Mouse (Mus musculus): ENCODE measurements around the gene Pth2. TPM values are rescaled to one million over a fixed set of nuclear protein-coding genes. Genes with fewer than 3 reads are reported as not detected.

The Pth2 gene
- total and polyA plus RNA-seq, 3 experiments, result not detected

GRCm38 (mm10) chr7:45154993-45155514 is 25.7 kb upstream of the Pth2 start (continued):
- TF ChIP-seq MXI1 (IDR thresholded peaks at IDR 0.05; ENCODE audit: low read depth, low read length) (no peak; the same call in 1 of the 2 replicates), E2F4 (IDR thresholded peaks at IDR 0.05; ENCODE audit: borderline replicate concordance, low read depth, low read length) (no peak), RCOR1 (IDR thresholded peaks at IDR 0.05; ENCODE audit: low read depth, low read length) (no peak)

- DNase-seq (ENCODE audit: low read depth, low spot score), result peak; percentile 94
- TF ChIP-seq ETS1 (IDR thresholded peaks at IDR 0.05; ENCODE audit: low read depth, low read length) (no peak), HCFC1 (IDR thresholded peaks at IDR 0.05; ENCODE audit: low read depth, low read length) (peak; percentile 77), ELF1 (IDR thresholded peaks at IDR 0.05; ENCODE audit: low read depth, low read length) (peak; percentile 48; the same call in 1 of the 2 replicates), NELFE (IDR thresholded peaks at IDR 0.05; ENCODE audit: low read depth, low read length) (peak; percentile 66), ZNF384 (IDR thresholded peaks at IDR 0.05; ENCODE audit: low read depth, low read length) (no peak), SIN3A (IDR thresholded peaks at IDR 0.05; ENCODE audit: low read length) (peak; percentile 46; the same call in 1 of the 2 replicates), USF1 (IDR thresholded peaks at IDR 0.05; ENCODE audit: low read depth, low read length) (0 out of 2 replicates have a peak, but pooled peaks have one; percentile 30), TBP (IDR thresholded peaks at IDR 0.05; ENCODE audit: low read depth, low read length) (peak; percentile 93), POLR2AphosphoS2 (IDR thresholded peaks at IDR 0.05; ENCODE audit: low read length) (peak; percentile 85), POLR2A (IDR thresholded peaks at IDR 0.05; ENCODE audit: control insufficient read depth in 1 of 2, insufficient read depth in 1 of 2, low read depth in 1 of 2, low read length in 2 of 2, poor library complexity in 1 of 2) (peak in 1 of 2 experiments; percentile 80; a peak in 2 of 4 replicates), RAD21 (IDR thresholded peaks at IDR 0.05; ENCODE audit: low read depth, low read length) (no peak), ZMIZ1 (IDR thresholded peaks at IDR 0.05; ENCODE audit: low read depth, low read length) (peak; percentile 81; the same call in 1 of the 2 replicates), MEF2A (IDR thresholded peaks at IDR 0.05; ENCODE audit: extremely low read depth, insufficient replicate concordance, low read depth, low read length, poor library complexity, severe bottlenecking) (no peak), MXI1 (IDR thresholded peaks at IDR 0.05; ENCODE audit: low read depth, low read length) (no peak; the same call in 1 of the 2 replicates)
- peak overlapping the region; percentile 84 for H3K27ac ChIP-seq (ENCODE audit: control insufficient read depth, low read depth, low read length)
- peaks cover 7% of the 10 kb centered on the region; the same call in 1 of the 2 replicates for H3K79me2 ChIP-seq (ENCODE audit: control insufficient read depth, insufficient read depth, low read length, poor library complexity)
- peaks cover 0 to 7% of the 10 kb centered on the region in 2 experiments; a peak in 2 of 4 replicates for H3K36me3 ChIP-seq (ENCODE audit: control insufficient read depth in 1 of 2, insufficient read depth in 2 of 2, low read length in 2 of 2)
- no peaks in the 10 kb centered on the region for H3K9me3 ChIP-seq (replicated peaks; ENCODE audit: insufficient read depth, low read length)
- peak overlapping the region; percentile 27 to 34 for H3K4me3 ChIP-seq (ENCODE audit: control insufficient read depth in 1 of 2, insufficient read depth in 1 of 2, low read depth in 2 of 2, low read length in 2 of 2)
- H3K27me3 ChIP-seq (ENCODE audit: control insufficient read depth in 1 of 2, insufficient read depth in 2 of 2, low read length in 2 of 2), result no peaks in the 10 kb centered on the region
- peak overlapping the region; percentile 49 for H3K9ac ChIP-seq (ENCODE audit: control insufficient read depth, low read depth, low read length, poor library complexity, severe bottlenecking)
- peaks cover 4 to 12% of the 10 kb centered on the region in 2 experiments; a peak in 3 of 4 replicates for H3K4me1 ChIP-seq (ENCODE audit: control insufficient read depth in 1 of 2, insufficient read depth in 2 of 2, low read length in 2 of 2)
These were observed 25.2 kb upstream of the Pth2 start for GRCm38 (mm10) chr7:45155590-45155989.

- TF ChIP-seq SIN3A (IDR thresholded peaks at IDR 0.05; ENCODE audit: low read length), result no peak
- peaks cover 7% of the 10 kb centered on the region; the same call in 1 of the 2 replicates for H3K79me2 ChIP-seq (ENCODE audit: control insufficient read depth, insufficient read depth, low read length, poor library complexity)
- no peaks in the 10 kb centered on the region for H3K27me3 ChIP-seq (ENCODE audit: control insufficient read depth in 1 of 2, insufficient read depth in 2 of 2, low read length in 2 of 2)
- peaks cover 0 to 7% of the 10 kb centered on the region in 2 experiments; a peak in 2 of 4 replicates for H3K36me3 ChIP-seq (ENCODE audit: control insufficient read depth in 1 of 2, insufficient read depth in 2 of 2, low read length in 2 of 2)
- no peak overlapping the region; the same call in 1 of the 2 replicates for H3K9ac ChIP-seq (ENCODE audit: control insufficient read depth, low read depth, low read length, poor library complexity, severe bottlenecking)
- no peaks in the 10 kb centered on the region for H3K9me3 ChIP-seq (replicated peaks; ENCODE audit: insufficient read depth, low read length)
- peaks cover 4 to 12% of the 10 kb centered on the region in 2 experiments; a peak in 3 of 4 replicates for H3K4me1 ChIP-seq (ENCODE audit: control insufficient read depth in 1 of 2, insufficient read depth in 2 of 2, low read length in 2 of 2)
- H3K4me3 ChIP-seq (ENCODE audit: control insufficient read depth in 1 of 2, insufficient read depth in 1 of 2, low read depth in 2 of 2, low read length in 2 of 2), result peak overlapping the region; percentile 27 to 34; a peak in 2 of 4 replicates
- no peak for DNase-seq (ENCODE audit: low read depth, low spot score)
- no peak overlapping the region; the same call in 1 of the 2 replicates for H3K27ac ChIP-seq (ENCODE audit: control insufficient read depth, low read depth, low read length)
These were observed 24.6 kb upstream of the Pth2 start for GRCm38 (mm10) chr7:45156206-45156605.

Measured in MEL (cell line).